Mouse (Mus musculus) adrenal gland, adult (tissue): ENCODE measurements around the gene Car14.
"Not testable (repeated sequence)": the region's sequence is repeated elsewhere in the genome, so short reads cannot be mapped to it uniquely, and the experiment has no call there.

Experiments used
- DNase-seq, 2 experiments: peaks; one replicate each; pipeline ENCODE4 v3.0.0; 2022 to 2023; ENCODE audit warnings: low spot score in 1 of 2; ENCODE audit not compliant: inconsistent age in 2 of 2

Gene Car14

GRCm38 (mm10) chr3:95925087-95925486, 20.6 kb upstream of the Car14 start:
- no peak for DNase-seq

GRCm38 (mm10) chr3:95924185-95924584, 19.7 kb upstream of the Car14 start:
- no peak for DNase-seq

GRCm38 (mm10) chr3:95923429-95923828, 18.9 kb upstream of the Car14 start:
- not testable (repeated sequence) for DNase-seq

GRCm38 (mm10) chr3:95920532-95920931, 16.0 kb upstream of the Car14 start:
- DNase-seq: not testable (repeated sequence)

DNA sequence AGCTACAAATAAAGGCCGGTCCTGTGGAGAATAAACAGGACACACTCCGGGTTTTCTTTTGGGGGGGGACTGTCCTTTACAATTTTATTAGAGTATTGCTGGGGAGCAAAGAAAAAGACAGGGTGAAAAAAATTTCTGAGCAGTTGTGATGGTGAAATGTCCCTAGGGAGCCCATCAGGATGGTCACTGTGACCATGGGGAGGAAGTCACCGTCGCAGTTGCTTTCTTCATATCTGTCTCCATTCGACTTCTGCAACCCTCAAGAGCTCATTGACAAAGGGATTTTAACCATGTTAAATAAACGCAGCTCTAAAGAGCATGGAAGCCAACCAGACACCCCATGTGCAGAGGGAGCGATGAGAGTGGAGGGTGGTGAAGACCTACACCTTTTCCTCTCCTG, 12.3 kb upstream of the Car14 start:
- no peak for DNase-seq

DNA sequence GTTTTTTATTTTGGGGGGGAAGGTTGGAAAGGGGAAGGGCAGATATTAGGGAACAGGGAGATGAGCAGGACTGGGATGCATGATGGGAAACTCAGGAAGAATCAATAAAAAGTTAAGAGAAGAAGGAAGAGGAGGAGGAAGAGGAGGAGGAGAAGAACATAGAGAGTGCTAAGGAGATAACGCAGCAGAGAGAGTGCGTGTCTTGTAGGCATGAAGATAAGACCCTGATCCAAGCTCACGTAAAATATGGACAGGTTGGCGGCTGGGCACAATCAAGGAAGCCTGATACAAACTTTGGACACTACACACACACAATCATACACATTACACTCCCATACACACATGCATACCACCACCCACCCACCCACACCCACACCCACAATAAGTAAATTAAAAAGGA, 10.2 kb upstream of the Car14 start:
- DNase-seq: no peak

DNA sequence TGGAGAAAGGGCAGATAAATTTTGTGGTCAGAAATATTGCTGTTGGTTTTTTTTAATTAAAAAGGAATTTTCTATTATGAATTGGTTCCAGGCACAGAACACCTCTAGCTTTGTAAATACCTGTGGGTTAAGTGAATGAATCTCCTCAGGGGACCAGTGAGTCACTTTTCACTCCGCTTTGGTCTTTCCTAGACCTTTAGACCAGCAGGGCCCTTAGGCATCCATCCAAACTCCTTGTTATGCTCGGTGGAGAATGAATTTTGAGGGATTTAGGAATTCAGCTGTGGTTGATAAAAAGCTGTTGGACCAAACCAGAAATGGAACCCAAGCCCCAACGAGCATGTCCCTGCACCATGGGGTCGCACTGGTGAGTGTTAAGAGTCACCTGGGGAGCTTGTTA, 3.1 kb upstream of the Car14 start:
- no peak for DNase-seq

- DNase-seq: peak in 1 of 2 experiments; percentile 77
These were observed 2.4 kb upstream of the Car14 start for GRCm38 (mm10) chr3:95906860-95907259.

- peak; percentile 57 to 77 for DNase-seq
These were observed 1.5 kb upstream of the Car14 start for GRCm38 (mm10) chr3:95905940-95906492.

DNA sequence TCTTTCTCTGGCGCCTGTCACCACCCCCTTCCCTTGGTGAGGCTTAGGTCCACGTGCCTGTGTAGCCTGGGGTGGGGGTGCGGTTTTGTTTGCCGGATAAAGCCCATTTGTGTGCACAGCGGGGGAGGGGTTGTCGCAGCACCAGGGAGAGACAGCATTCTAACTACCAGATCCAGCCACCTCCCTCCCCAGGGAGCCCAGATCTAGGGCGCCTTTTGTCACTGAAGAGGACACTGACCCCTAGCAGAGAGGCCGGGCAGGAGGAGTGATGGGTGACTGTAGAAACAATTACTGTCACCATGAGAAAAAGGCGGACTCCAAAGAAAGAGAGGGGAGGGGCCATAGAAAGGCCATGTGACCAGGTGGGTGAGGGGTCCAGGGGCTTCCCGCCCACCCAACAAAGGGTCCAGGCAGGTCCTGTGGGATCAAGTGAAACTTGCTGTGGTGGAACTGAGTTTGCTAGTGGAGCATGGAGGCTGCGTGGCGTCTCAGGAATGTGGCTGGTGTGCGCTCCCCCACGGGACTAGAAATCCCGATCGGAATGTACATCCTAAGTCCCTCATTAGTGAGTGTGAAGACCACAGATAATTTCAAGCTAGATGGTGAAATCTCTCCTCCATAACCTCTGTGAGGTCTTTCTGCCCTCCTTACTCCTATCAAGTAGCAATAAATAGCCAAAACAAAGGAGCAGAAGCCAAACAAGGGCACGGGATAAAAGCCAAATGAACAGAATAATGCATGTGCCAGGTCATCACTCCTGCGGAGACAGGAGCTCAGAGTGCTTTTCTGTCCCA, 852 bp upstream of the Car14 start:
- DNase-seq: peak in 1 of 2 experiments; percentile 53

GRCm38 (mm10) chr3:95903753-95904502, 563 bp downstream of the Car14 start:
- peak in 1 of 2 experiments; percentile 29 for DNase-seq

DNA sequence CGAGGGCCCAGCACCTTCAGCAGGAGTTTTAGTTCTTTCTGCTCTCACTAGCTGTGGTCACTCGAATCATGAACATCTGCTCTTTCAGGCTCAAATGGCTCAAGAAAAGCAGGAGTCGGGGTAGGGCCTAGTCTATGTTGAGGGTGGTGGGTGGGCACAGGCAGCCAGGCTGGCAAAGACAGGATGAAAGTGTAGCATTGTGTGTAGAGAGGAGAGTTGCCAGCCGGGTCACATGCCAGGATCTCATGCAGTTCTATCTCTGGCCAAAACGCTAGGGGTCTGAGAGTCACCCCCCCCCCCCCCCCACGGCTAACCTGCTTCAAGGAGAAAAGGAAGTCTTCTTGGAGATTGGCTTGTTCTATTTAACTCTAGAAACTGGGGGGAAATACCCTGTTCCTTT, 1.8 kb downstream of the Car14 start:
- peak in 1 of 2 experiments; percentile 20 for DNase-seq

DNA sequence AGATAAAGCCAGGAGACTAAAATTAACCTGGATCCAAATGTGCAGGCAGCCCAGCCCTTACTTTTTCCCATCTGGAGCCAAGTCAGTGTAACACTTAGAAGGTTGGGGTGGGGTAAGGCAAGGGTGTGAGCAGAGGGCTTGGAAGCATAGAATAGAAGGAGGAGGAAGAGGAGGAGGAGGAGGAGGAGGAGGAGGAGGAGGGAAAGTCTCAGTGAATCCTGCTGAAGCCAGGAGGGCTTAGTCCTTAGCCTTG, 2.2 kb downstream of the Car14 start:
- DNase-seq: no peak

DNA sequence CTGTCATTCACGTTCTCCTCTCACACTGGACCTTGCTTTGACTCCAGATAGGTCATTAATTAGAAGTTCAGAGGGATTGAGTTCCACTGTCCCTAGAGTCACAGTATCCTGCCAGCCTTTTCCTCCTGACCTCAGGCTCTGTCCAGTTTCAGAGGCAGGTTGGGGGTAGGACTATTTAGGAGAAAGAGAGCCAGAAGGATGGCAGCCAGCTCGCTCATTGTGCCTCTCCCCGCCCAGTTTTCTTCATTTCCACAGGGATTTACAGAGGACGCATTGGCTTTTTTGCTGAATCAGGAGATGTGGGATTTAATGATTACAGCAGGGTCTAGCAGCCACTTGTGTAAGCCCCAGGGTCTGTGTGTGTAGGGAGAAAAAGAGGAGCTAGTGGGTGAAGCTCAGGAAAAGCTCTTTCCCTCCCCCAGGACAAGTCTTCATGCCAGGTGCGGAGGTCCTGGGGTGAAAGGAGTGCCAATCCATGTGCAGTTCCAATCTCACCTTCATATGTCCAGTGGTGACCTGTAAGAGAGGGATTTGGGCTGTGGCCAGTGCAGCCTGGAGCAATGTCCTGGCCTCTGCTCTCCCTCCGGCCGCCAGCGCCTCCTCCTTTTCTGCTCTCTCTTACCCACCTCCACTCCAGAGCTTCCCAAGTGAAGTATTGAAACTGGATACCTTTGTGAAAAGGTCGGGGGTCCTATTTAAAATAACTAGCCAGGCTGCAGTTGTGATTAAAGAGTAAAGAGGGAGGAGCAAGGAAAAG, 2.7 kb downstream of the Car14 start:
- DNase-seq: peak in 1 of 2 experiments; percentile 50

- DNase-seq: no peak
These were observed 4.5 kb downstream of the Car14 start for GRCm38 (mm10) chr3:95899800-95900524.

- DNase-seq: not testable (repeated sequence)
These were observed 9.0 kb downstream of the Car14 start for GRCm38 (mm10) chr3:95895501-95895900.

DNA sequence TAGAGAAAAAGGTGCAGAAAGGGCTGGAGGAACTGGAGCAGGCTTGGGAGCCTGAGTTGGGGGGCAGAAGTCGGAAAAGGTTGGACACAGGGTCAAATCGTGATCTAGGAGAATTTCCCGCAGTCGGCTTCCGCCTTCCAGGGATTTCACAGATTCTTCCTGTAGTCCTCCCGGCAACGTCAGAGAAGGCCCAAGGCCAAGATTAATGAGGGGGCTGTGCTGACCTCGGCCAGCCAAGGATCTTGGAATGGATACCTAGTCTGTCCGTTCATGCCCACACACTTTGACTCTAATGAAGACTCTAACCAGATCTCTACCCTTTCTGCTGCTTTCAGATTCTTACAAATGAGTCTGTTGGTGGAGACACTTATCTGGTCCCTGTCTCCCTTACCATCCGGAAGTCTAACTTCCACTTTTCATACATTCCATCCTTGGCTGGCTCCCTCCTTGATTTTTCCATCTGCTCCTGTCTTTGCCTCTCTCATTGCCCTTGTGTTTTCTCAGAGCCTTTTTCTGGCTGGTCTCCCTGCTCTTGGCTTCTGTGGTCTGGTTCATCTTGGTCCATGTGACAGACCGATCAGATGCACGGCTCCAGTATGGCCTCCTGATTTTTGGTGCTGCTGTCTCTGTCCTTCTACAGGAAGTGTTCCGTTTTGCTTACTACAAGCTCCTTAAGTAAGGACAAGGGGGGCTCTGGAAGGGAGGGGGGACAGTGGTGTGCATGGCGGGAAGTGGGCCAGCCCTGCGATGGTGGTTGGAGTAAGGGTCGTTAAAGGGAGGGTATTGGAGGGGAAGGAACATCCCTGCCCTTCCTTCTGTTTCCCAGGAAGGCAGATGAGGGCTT, 10.0 kb downstream of the Car14 start:
- DNase-seq: peak; percentile 82 to 93

GRCm38 (mm10) chr3:95893606-95894316, 10.7 kb downstream of the Car14 start, which contains the start of gene Aph1a:
Gene Aph1a (plus strand): TSS chr3:95893969.
- DNase-seq: peak; percentile 99

DNA sequence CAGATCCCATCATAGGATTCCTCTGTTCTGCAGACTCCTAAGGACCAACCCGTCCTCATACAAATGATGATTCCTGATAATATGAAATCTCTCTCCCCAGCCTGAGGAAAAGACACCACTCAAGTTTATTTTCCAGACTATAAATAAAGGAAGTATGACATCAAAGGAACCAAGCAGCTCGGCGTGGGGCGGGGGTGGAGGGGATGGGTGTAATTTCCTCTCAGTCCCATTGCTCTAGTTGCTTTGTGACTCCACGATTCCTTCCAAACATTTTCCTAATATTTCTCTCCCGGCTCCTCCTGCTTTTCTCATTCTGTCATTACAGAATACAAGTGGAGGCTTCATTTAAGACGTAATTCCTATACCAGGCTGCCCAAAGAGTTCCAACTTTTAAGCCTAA, 11.4 kb downstream of the Car14 start:
- no peak for DNase-seq
